Mouse (Mus musculus) CH12.LX (cell line): ENCODE results near the gene Gm11563. TPM values are rescaled to one million over a fixed set of nuclear protein-coding genes. Genes with fewer than 3 reads are reported as not detected.
"Not testable (repeated sequence)": the region's sequence is repeated elsewhere in the genome, so short reads cannot be mapped to it uniquely, and the experiment has no call there.

Experiments
- DNase-seq: peaks from one replicate; pipeline ENCODE4 v3.0.0-alpha.2; 2013; ENCODE audit errors: extremely low read depth
- H3K27ac ChIP-seq: 2 replicates; pipeline ENCODE4 v1.5.1; 2012; ENCODE audit warnings: low read depth, mild to moderate bottlenecking, control low read depth, moderate library complexity; ENCODE audit not compliant: insufficient read depth
- H3K27me3 ChIP-seq: replicated peaks from 2 replicates; pipeline ENCODE3; 2012; ENCODE audit warnings: inconsistent platforms
- H3K36me3 ChIP-seq, 2 experiments: replicated peaks in 1 of 2; 2 replicates each; pipeline versions ENCODE3 to v1.6.1; 2012; ENCODE audit warnings: inconsistent platforms in 1 of 2, low read length in 1 of 2, mild to moderate bottlenecking in 1 of 2, mixed read lengths in 1 of 2, moderate library complexity in 1 of 2; ENCODE audit not compliant: control insufficient read depth in 1 of 2, insufficient read depth in 1 of 2
- H3K4me1 ChIP-seq, 2 experiments: 2 replicates each; pipeline ENCODE4 v1.6.1; 2012; ENCODE audit warnings: inconsistent platforms in 1 of 2, moderate library complexity in 1 of 2; ENCODE audit not compliant: insufficient read depth in 2 of 2, control insufficient read depth in 1 of 2
- H3K4me2 ChIP-seq: 2 replicates; pipeline ENCODE4 v1.6.1; 2012; ENCODE audit warnings: low read depth, mild to moderate bottlenecking, control low read depth; ENCODE audit not compliant: poor library complexity, insufficient read depth, severe bottlenecking
- H3K4me3 ChIP-seq, 3 experiments: fragments of 150-350 bp in 1 of 3; sonication (generic) in 1 of 3; replicated peaks in 1 of 3; 2 replicates each; pipeline versions ENCODE3 to v1.5.1; 2011 to 2012; ENCODE audit warnings: low read depth in 2 of 3, low read length in 2 of 3, mild to moderate bottlenecking in 2 of 3, moderate library complexity in 2 of 3, control low read depth in 1 of 3, improper control_type of control experiment in 1 of 3, inconsistent platforms in 1 of 3, mixed read lengths in 1 of 3; ENCODE audit not compliant: poor library complexity in 1 of 3
- H3K79me2 ChIP-seq: replicated peaks from 2 replicates; pipeline ENCODE4 v1.6.1; 2012; ENCODE audit warnings: mild to moderate bottlenecking, moderate library complexity; ENCODE audit not compliant: control insufficient read depth, poor library complexity, insufficient read depth, severe bottlenecking; ENCODE audit errors: extremely low read depth
- H3K9ac ChIP-seq: 2 replicates; pipeline ENCODE4 v1.6.1; 2012; ENCODE audit warnings: low read depth, mild to moderate bottlenecking, control low read depth, moderate library complexity; ENCODE audit not compliant: insufficient read depth
- H3K9me3 ChIP-seq: replicated peaks from 2 replicates; pipeline ENCODE3; 2012; ENCODE audit warnings: low read length, inconsistent platforms, mixed read lengths
- CTCF ChIP-seq, 2 experiments: IDR thresholded peaks in 1 of 2; conservative IDR thresholded peaks in 1 of 2; 2 replicates each; pipeline ENCODE4 v1.5.1; 2011 to 2012; ENCODE audit warnings: low read depth in 2 of 2, low read length in 2 of 2, improper control_type of control experiment in 1 of 2, inconsistent platforms in 1 of 2, mild to moderate bottlenecking in 1 of 2, moderate library complexity in 1 of 2
- E2F4 ChIP-seq: IDR thresholded peaks from 2 replicates; pipeline ENCODE4 v1.6.1; 2011; ENCODE audit warnings: low read depth, low read length, improper control_type of control experiment; ENCODE audit not compliant: insufficient replicate concordance
- EP300 ChIP-seq: IDR thresholded peaks from 2 replicates; pipeline ENCODE4 v1.6.1; 2011; ENCODE audit warnings: low read length, improper control_type of control experiment
- ETS1 ChIP-seq: conservative IDR thresholded peaks from 2 replicates; pipeline ENCODE4 v1.6.1; 2012; ENCODE audit warnings: low read depth, mild to moderate bottlenecking, inconsistent platforms, low read length, improper control_type of control experiment, moderate library complexity
- GABPA ChIP-seq: IDR thresholded peaks from 2 replicates; pipeline ENCODE4 v1.6.1; 2012; ENCODE audit warnings: low read depth, low read length, improper control_type of control experiment, inconsistent platforms; ENCODE audit not compliant: insufficient replicate concordance
- MAFK ChIP-seq: IDR thresholded peaks from 2 replicates; pipeline ENCODE4 v1.6.1; 2011; ENCODE audit warnings: low read length, improper control_type of control experiment; ENCODE audit not compliant: insufficient replicate concordance
- MAZ ChIP-seq: IDR thresholded peaks from 2 replicates; pipeline ENCODE4 v1.6.1; 2012; ENCODE audit warnings: low read depth, mild to moderate bottlenecking, inconsistent platforms, low read length, improper control_type of control experiment, moderate library complexity
- NELFE ChIP-seq: IDR thresholded peaks from 2 replicates; pipeline ENCODE4 v1.6.1; 2011; ENCODE audit warnings: low read depth, low read length, improper control_type of control experiment
- NRF1 ChIP-seq: IDR thresholded peaks from 2 replicates; pipeline ENCODE4 v1.6.1; 2014; ENCODE audit warnings: low read depth, mild to moderate bottlenecking, inconsistent platforms, low read length, improper control_type of control experiment, moderate library complexity
- POLR2AphosphoS2 ChIP-seq: IDR thresholded peaks from 2 replicates; pipeline ENCODE4 v1.6.1; 2011; ENCODE audit warnings: low read depth, low read length, improper control_type of control experiment
- SIN3A ChIP-seq: IDR thresholded peaks from 2 replicates; pipeline ENCODE4 v1.6.1; 2012; ENCODE audit warnings: low read length, improper control_type of control experiment, inconsistent platforms
- SMC3 ChIP-seq: IDR thresholded peaks from 2 replicates; pipeline ENCODE4 v1.6.1; 2011; ENCODE audit warnings: low read depth, low read length, improper control_type of control experiment
- USF1 ChIP-seq: IDR thresholded peaks from 2 replicates; pipeline ENCODE4 v1.6.1; 2014; ENCODE audit warnings: low read depth, mild to moderate bottlenecking, inconsistent platforms, low read length, improper control_type of control experiment
- ZC3H11A ChIP-seq: IDR thresholded peaks from 2 replicates; pipeline ENCODE4 v1.6.1; 2012; ENCODE audit warnings: low read depth, mild to moderate bottlenecking, inconsistent platforms, low read length, improper control_type of control experiment
- ZKSCAN1 ChIP-seq: IDR thresholded peaks from 2 replicates; pipeline ENCODE4 v1.6.1; 2012; ENCODE audit warnings: low read depth, inconsistent platforms, low read length, improper control_type of control experiment, borderline replicate concordance
- ZMIZ1 ChIP-seq: IDR thresholded peaks from 2 replicates; pipeline ENCODE4 v1.6.1; 2012; ENCODE audit warnings: low read depth, mild to moderate bottlenecking, inconsistent platforms, low read length, improper control_type of control experiment
- ZNF384 ChIP-seq: IDR thresholded peaks from 2 replicates; pipeline ENCODE4 v1.6.1; 2012; ENCODE audit warnings: low read depth, low read length, improper control_type of control experiment, inconsistent platforms
- dilution Hi-C: fragments of 300-500 bp; cut with MboI; formaldehyde crosslinking; loops from 2 replicates; pipeline ENCODE4 v1.14.3; 2020; ENCODE audit warnings: low sequenced_read_pairs; ENCODE audit not compliant: extremely low pct_unique_long_range_greater_than_20kb, extremely low pct_ligation_motif_present
- in situ Hi-C: fragments of 300-500 bp; cut with MboI; formaldehyde crosslinking; loops from 3 replicates; pipeline ENCODE4 v1.14.3; 2019; ENCODE audit warnings: low sequenced_read_pairs, low pct_ligation_motif_present, low pct_unique_long_range_greater_than_20kb, mixed read lengths
- polyA plus RNA-seq: library from polyadenylated mRNA; unstranded; fragments of >175 nt; gene quantifications from 2 replicates; pipeline ENCODE4 v1.2.1, GENCODE M21; 2012; ENCODE audit warnings: low read depth; ENCODE audit not compliant: insufficient read length
- total RNA-seq, 2 experiments: library from RNA; depleted of rRNA; stranded (reverse); fragments of 300-350 nt in 1 of 2; fragments of >200 nt in 1 of 2; gene quantifications; 2 replicates each; pipeline ENCODE4 v1.2.3; 2012 to 2014

Gm11563 gene
- total and polyA plus RNA-seq, 3 experiments: not detected

GRCm38 (mm10) chr11:99614796-99615363 lies 43.9 kb downstream of the Gm11563 start, which contains the start of gene Krtap2-4:
Gene Krtap2-4 (minus strand): TSS chr11:99614846.
- dilution Hi-C loops (no loop called here), in situ Hi-C loops (no loop called here)
- no peak within 1 kb of the TSS for H3K27ac ChIP-seq
- H3K9me3 ChIP-seq: no peaks in the 10 kb centered on the region
- H3K4me3 ChIP-seq: no peak within 1 kb of the TSS
- H3K27me3 ChIP-seq: peaks cover 79% of the 10 kb centered on the region
- H3K4me1 ChIP-seq: no peaks in the 10 kb centered on the region
- DNase-seq: no peak
- no peaks in the 10 kb centered on the region for H3K36me3 ChIP-seq
- no peak within 1 kb of the TSS for H3K4me2 ChIP-seq
- no peaks in the 10 kb centered on the region for H3K79me2 ChIP-seq
- no peak within 1 kb of the TSS for H3K9ac ChIP-seq
- TF ChIP-seq ZMIZ1 (no peak), ETS1 (no peak), MAZ (no peak), NRF1 (no peak), SIN3A (no peak), GABPA (no peak), ZKSCAN1 (no peak), POLR2AphosphoS2 (no peak), ZC3H11A (no peak), NELFE (no peak), EP300 (no peak), CTCF (conservative IDR thresholded peaks at IDR 0.05 in 1 of 2, IDR thresholded peaks at IDR 0.05 in 1 of 2; ENCODE audit: low read depth in 2 of 2, low read length in 2 of 2) (no peak), USF1 (no peak), ZNF384 (no peak), MAFK (no peak), E2F4 (no peak), SMC3 (no peak)

GRCm38 (mm10) chr11:99610089-99610488 lies 48.7 kb downstream of the Gm11563 start, which contains the start of gene Gm11937:
Gene Gm11937 (minus strand): TSS chr11:99610189.
- peaks cover 76% of the 10 kb centered on the region for H3K27me3 ChIP-seq
- H3K36me3 ChIP-seq, H3K9ac ChIP-seq, H3K9me3 ChIP-seq, dilution Hi-C loops, H3K4me2 ChIP-seq, in situ Hi-C loops, DNase-seq, H3K27ac ChIP-seq, H3K4me1 ChIP-seq, H3K79me2 ChIP-seq, H3K4me3 ChIP-seq: not testable (repeated sequence)
